Mouse (Mus musculus) forebrain, embryonic 13.5 days (tissue): ENCODE results near the gene Tdgf1. TPM values are rescaled to one million over a fixed set of nuclear protein-coding genes. Genes with fewer than 3 reads are reported as not detected.
A peak's percentile ranks its signal among the peaks of the same experiment; 100 is the strongest.

ENCODE experiments used
- ATAC-seq: fragments of 200-750 bp; cut with Nextera tagmentation; 2 replicates; pipeline ENCODE4 v1.8.0; 2017
- H3K27ac ChIP-seq: fragments of 300-500 bp; sonication (generic); 2 replicates; pipeline ENCODE4 v1.5.1; 2015; ENCODE audit warnings: inconsistent platforms, mild to moderate bottlenecking, moderate library complexity
- H3K27me3 ChIP-seq: fragments of 300-500 bp; sonication (generic); 2 replicates; pipeline ENCODE4 v1.6.1; 2015; ENCODE audit warnings: mild to moderate bottlenecking, inconsistent platforms
- H3K36me3 ChIP-seq: fragments of 300-500 bp; sonication (generic); 2 replicates; pipeline ENCODE4 v1.6.1; 2015; ENCODE audit warnings: mild to moderate bottlenecking, inconsistent platforms; ENCODE audit not compliant: poor library complexity, severe bottlenecking
- H3K4me1 ChIP-seq: fragments of 300-500 bp; sonication (generic); 2 replicates; pipeline ENCODE4 v1.6.1; 2015; ENCODE audit warnings: inconsistent platforms
- H3K4me2 ChIP-seq: fragments of 300-500 bp; sonication (generic); 2 replicates; pipeline ENCODE4 v1.6.1; 2015; ENCODE audit warnings: inconsistent platforms, mild to moderate bottlenecking, moderate library complexity
- H3K4me3 ChIP-seq: fragments of 300-500 bp; sonication (generic); 2 replicates; pipeline ENCODE4 v1.5.1; 2015; ENCODE audit warnings: mild to moderate bottlenecking, inconsistent platforms
- H3K9ac ChIP-seq: fragments of 300-500 bp; sonication (generic); 2 replicates; pipeline ENCODE4 v1.6.1; 2015; ENCODE audit warnings: mild to moderate bottlenecking, inconsistent platforms
- H3K9me3 ChIP-seq: fragments of 300-500 bp; sonication (generic); replicated peaks from 2 replicates; pipeline ENCODE4 v1.6.1; 2016; ENCODE audit warnings: inconsistent platforms
- WGBS: fragments of 180-500 bp; shearing (Covaris S2); methylation state at CpG from one replicate; pipeline ENCODE4 v1.1.7; 2015; 5-methylcytosine and 5-hydroxymethylcytosine counted together
- polyA plus RNA-seq: library from polyadenylated mRNA; unstranded; fragments of >200 nt; fragmentation: Nextera tagmentation; extraction: Ambion mirVana; gene quantifications from 2 replicates; pipeline ENCODE4 v1.2.1, GENCODE M21; 2015

Gene Tdgf1
- polyA plus RNA-seq, 1 experiment from 2014 or later = not detected

GRCm38 (mm10) chr9:110965910-110966231 is 19.9 kb upstream of the Tdgf1 start:
- no peak overlapping the region for H3K4me2 ChIP-seq
- WGBS = 87% methylated on average over 2 of the region's 2 CpGs
- no peak overlapping the region for H3K4me3 ChIP-seq
- H3K27me3 ChIP-seq = no peaks in the 10 kb centered on the region
- no peak overlapping the region for H3K27ac ChIP-seq
- no peak overlapping the region for H3K9ac ChIP-seq
- no peaks in the 10 kb centered on the region for H3K9me3 ChIP-seq
- H3K4me1 ChIP-seq = no peaks in the 10 kb centered on the region
- no peak for ATAC-seq
- H3K36me3 ChIP-seq = no peaks in the 10 kb centered on the region

GRCm38 (mm10) chr9:110965062-110965909 is 19.3 kb upstream of the Tdgf1 start:
- Histone ChIP-seq H3K4me2 (no peak overlapping the region), H3K4me1 (no peaks in the 10 kb centered on the region), H3K9ac (no peak overlapping the region), H3K27ac (no peak overlapping the region), H3K9me3 (no peaks in the 10 kb centered on the region), H3K27me3 (no peaks in the 10 kb centered on the region), H3K36me3 (no peaks in the 10 kb centered on the region), H3K4me3 (no peak overlapping the region)
- ATAC-seq = no peak
- 90% methylated on average over 22 of the region's 22 CpGs for WGBS

DNA sequence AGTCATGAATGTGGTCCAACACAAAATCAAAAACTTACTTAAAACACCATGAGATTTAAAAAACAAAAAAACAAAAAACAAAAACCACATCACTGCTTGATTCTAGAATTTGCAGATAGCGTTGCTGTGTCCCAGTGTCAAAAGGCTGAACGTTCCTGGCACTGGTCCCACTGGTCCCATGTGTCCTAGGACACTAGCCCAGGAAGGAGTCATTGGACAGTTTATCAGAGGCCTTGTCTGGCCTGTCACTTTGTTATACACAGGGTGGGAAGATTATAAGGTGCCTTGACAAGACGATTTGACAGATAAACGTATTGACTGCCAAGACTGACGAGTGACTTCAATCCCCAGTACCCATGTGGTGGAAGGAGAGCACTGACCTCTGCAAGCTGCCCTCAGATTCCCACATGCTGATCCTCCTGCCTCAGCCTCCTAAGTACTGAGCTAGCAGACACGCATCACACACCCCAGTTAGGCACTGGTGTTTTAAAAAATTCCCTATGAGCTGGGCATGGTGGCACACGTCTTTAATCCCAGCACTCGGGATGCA is 17.7 kb upstream of the Tdgf1 start:
- WGBS = 93% methylated on average over 8 of the region's 8 CpGs

GRCm38 (mm10) chr9:110961386-110961785 is 15.4 kb upstream of the Tdgf1 start:
- no peak overlapping the region for H3K4me2 ChIP-seq
- H3K4me1 ChIP-seq = no peaks in the 10 kb centered on the region
- ATAC-seq = no peak
- no peaks in the 10 kb centered on the region for H3K36me3 ChIP-seq
- no peaks in the 10 kb centered on the region for H3K27me3 ChIP-seq
- H3K27ac ChIP-seq = no peak overlapping the region
- no peak overlapping the region for H3K4me3 ChIP-seq
- H3K9me3 ChIP-seq = no peaks in the 10 kb centered on the region
- no peak overlapping the region for H3K9ac ChIP-seq
- 98% methylated on average over 8 of the region's 8 CpGs for WGBS

More for the DNA sequence above, 17.7 kb upstream of the Tdgf1 start:
- Histone ChIP-seq H3K9me3 (no peaks in the 10 kb centered on the region), H3K27me3 (no peaks in the 10 kb centered on the region), H3K4me1 (no peaks in the 10 kb centered on the region), H3K27ac (no peak overlapping the region), H3K9ac (no peak overlapping the region), H3K36me3 (no peaks in the 10 kb centered on the region), H3K4me2 (no peak overlapping the region), H3K4me3 (no peak overlapping the region)
- ATAC-seq = no peak

DNA sequence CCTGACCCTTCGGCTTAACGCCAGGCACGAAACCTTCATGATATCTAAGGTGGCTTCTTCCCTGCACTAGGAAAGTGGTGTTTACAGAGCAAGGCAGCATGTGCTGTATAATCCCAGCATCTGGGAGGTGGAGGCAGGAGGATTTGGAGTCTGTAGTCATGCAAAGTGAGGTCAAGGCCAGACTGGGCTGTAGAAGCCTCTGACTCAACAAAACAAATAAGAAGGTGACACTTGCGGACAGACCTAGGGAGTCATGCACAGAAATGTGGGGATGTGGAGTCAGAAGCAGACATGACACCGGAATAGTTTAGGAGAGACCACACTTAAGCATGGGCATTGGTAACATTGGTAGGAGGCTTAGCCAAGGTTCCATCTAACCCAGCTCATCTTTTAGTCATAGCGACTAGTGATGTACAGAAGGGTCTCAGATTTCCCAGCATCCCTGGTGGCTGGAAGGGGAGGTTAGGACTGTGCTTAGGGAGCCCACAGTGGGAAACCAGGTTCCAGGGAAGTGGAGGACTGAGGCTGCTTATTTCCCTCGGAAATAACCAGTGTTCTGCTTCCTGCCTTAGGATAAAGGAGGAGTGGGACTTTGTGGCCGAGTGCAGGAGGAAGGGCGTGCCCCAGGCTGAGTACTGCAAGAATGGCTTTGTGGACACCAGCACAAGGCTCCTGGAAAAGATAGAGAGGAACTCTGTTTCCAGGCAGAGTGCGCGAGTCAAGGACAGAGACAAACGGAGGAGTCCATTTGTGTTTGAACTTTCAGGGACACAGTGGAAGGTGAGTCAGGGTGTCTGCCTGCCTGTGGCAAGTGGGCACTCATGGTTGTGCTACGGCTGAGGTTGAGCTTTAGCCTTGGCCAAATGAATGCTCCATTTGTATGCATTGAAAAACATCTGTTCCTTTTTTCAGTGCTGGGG is 14.5 kb upstream of the Tdgf1 start:
- H3K9me3 ChIP-seq = no peaks in the 10 kb centered on the region
- no peaks in the 10 kb centered on the region for H3K4me1 ChIP-seq
- H3K27ac ChIP-seq = no peak overlapping the region
- H3K9ac ChIP-seq = no peak overlapping the region
- H3K4me2 ChIP-seq = no peak overlapping the region
- no peak for ATAC-seq
- 87% methylated on average over 13 of the region's 13 CpGs for WGBS
- no peaks in the 10 kb centered on the region for H3K36me3 ChIP-seq
- no peak overlapping the region for H3K4me3 ChIP-seq
- peaks cover 4% of the 10 kb centered on the region for H3K27me3 ChIP-seq

GRCm38 (mm10) chr9:110959669-110960068 is 13.7 kb upstream of the Tdgf1 start:
- Histone ChIP-seq H3K9me3 (no peaks in the 10 kb centered on the region), H3K36me3 (no peaks in the 10 kb centered on the region), H3K4me2 (no peak overlapping the region), H3K4me3 (no peak overlapping the region), H3K27ac (no peak overlapping the region), H3K4me1 (0 out of 2 replicates have a peak, but pooled peaks cover under 1% of the 10 kb centered on the region), H3K27me3 (peaks cover 12% of the 10 kb centered on the region), H3K9ac (no peak overlapping the region)
- no peak for ATAC-seq
- WGBS = 88% methylated on average over 5 of the region's 5 CpGs

DNA sequence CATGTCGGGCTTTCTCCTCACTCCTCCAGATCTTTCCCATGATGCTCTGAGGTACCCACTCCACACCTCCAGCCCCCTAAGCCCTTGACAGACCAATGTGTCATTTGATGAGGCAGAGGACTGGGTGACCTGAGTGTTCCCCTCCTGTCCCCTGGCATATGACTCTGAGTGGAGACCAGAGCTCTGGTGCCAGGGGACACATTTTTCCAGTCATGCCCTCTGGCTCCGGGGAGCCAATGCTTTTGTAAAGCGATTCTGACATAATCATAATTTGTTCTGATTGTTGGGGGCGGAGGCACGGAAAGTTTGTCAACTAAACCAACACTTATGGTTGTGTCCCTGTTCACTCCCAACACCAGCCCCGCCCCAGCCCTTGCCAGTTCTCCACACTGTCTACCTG is 10.0 kb upstream of the Tdgf1 start:
- H3K27me3 ChIP-seq = peaks cover 21% of the 10 kb centered on the region
- no peak overlapping the region for H3K4me2 ChIP-seq
- no peak overlapping the region for H3K9ac ChIP-seq
- no peaks in the 10 kb centered on the region for H3K36me3 ChIP-seq
- ATAC-seq = no peak
- no peak overlapping the region for H3K4me3 ChIP-seq
- H3K4me1 ChIP-seq = 0 out of 2 replicates have a peak, but pooled peaks cover 6% of the 10 kb centered on the region
- 90% methylated on average over 6 of the region's 6 CpGs for WGBS
- no peak overlapping the region for H3K27ac ChIP-seq
- no peaks in the 10 kb centered on the region for H3K9me3 ChIP-seq

DNA sequence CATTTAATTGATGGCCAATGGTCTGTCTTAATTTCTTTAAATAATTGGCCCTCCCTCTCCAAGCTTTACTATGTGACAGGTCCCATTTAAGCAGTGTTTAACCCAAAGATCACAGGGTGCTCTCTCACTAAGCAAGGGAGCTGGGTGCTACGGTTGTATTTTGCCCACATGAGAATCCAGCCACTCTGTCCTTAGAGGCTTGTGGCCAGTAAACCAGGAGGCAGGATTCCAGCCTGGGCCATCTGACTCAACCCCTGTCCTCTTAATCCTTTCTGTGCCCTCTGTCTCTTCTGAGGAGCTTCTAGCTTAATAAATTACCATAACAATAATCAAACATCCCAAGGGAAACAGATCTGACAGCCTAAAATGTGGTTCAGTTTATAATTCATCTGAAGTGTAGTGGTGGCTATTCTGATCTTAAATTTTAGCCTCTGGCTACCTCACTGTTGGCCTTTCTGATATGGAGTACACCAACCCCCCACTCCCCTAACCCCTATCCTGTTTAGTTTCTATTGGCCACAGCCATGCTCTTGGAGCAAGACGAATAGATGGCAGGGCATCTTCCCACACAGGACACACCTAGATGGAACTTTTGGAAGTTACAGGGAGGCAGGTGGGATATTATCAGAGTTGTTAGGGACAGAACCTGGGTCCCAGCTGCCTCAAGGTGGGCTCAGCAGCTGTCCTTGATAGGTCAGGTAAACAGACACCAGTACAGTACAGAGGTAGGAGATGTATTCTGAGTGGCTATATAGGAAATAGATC is 8.9 kb upstream of the Tdgf1 start:
- no peak for ATAC-seq
- Histone ChIP-seq H3K9ac (no peak overlapping the region), H3K4me2 (peak overlapping the region; percentile 80; the same call in 1 of the 2 replicates), H3K4me1 (0 out of 2 replicates have a peak, but pooled peaks cover 6% of the 10 kb centered on the region), H3K9me3 (no peaks in the 10 kb centered on the region), H3K36me3 (no peaks in the 10 kb centered on the region), H3K27ac (no peak overlapping the region), H3K27me3 (peaks cover 21% of the 10 kb centered on the region), H3K4me3 (no peak overlapping the region)
- WGBS = 51% methylated on average over 2 of the region's 2 CpGs

DNA sequence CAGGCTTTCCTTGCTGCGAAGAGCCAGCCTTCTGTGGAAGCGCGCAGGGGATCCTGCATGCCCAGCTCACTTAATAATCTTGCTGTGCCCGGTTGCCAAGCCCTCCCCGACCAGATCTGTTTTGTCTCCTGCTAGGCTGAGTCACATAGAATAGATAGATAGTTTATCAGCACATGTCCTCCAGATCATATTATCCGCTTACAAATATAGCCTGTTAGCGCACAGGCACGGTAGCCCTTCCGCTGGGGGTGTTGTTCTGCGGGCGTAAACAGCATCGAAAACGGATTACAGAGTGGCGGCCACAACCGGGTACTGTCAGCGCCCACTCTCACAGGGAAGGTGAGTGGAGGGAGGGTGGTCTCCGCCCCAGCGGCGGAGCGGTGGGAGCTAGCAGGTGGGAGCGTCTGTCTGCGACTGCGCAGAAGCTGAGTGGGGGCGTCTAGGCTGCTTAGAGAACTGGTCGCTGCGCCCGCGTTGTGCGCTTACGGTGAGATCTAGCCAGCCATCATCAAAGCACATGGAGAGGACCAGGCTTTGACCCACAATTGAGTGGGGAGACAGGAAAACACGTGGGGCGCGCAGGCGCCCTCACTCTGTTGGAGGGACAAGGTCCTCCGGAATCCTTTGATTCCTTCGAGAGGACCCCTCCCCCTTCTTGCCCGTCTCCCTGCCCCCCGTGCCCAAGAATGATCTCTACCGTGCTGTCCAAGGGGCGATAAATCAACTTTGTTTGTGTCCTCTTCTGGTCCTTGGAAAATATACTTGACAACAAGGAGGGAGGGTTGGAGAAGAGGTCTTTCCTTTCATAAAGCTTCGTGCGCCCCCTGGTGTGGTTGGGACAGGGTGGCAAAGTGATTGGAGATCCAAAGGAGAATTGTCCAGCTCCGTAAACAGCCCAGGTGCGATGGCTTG is 7.8 kb upstream of the Tdgf1 start:
- Histone ChIP-seq H3K27ac (peak overlapping the region; percentile 63), H3K4me2 (peak overlapping the region; percentile 80), H3K9ac (peak overlapping the region; percentile 67), H3K36me3 (no peaks in the 10 kb centered on the region), H3K27me3 (peaks cover 21% of the 10 kb centered on the region), H3K9me3 (no peaks in the 10 kb centered on the region), H3K4me3 (peak overlapping the region; percentile 57), H3K4me1 (0 out of 2 replicates have a peak, but pooled peaks cover 6% of the 10 kb centered on the region)
- WGBS = 1% methylated on average over 44 of the region's 44 CpGs
- ATAC-seq = peak; percentile 87

GRCm38 (mm10) chr9:110952931-110953549 is 7.1 kb upstream of the Tdgf1 start:
- WGBS = 41% methylated on average over 5 of the region's 5 CpGs
- Histone ChIP-seq H3K36me3 (no peaks in the 10 kb centered on the region), H3K4me3 (peak overlapping the region; percentile 57), H3K4me2 (peak overlapping the region; percentile 80), H3K9ac (peak overlapping the region; percentile 67), H3K27me3 (peaks cover 26% of the 10 kb centered on the region), H3K9me3 (no peaks in the 10 kb centered on the region), H3K27ac (peak overlapping the region; percentile 63; the same call in 1 of the 2 replicates), H3K4me1 (0 out of 2 replicates have a peak, but pooled peaks cover 6% of the 10 kb centered on the region)
- no peak for ATAC-seq
